Mouse (Mus musculus): ENCODE results near the gene Nmrk2. TPM values are rescaled to one million over a fixed set of nuclear protein-coding genes. Genes with fewer than 3 reads are reported as not detected.

The Nmrk2 gene
- polyA plus RNA-seq, 2 experiments, result 0.43 to 0.87 TPM

- TF ChIP-seq POLR2A (IDR thresholded peaks at IDR 0.05; ENCODE audit: borderline replicate concordance, extremely low read depth, insufficient read depth, insufficient read length), result no peak
- DNase-seq (ENCODE audit: low spot score), result no peak
- no peaks in the 10 kb centered on the region for H3K36me3 ChIP-seq (ENCODE audit: control insufficient read depth, insufficient read depth, low read length)
- no peak overlapping the region for H3K4me2 ChIP-seq (replicated peaks; ENCODE audit: low read depth, low read length, severe bottlenecking)
- WGBS, result 66% methylated on average over 11 of the region's 11 CpGs
- H3K4me1 ChIP-seq (ENCODE audit: control insufficient read depth, insufficient read depth, low read length), result peaks cover 22% of the 10 kb centered on the region
- no peak overlapping the region for H3K4me3 ChIP-seq (replicated peaks; ENCODE audit: low read length)
- no peak overlapping the region for H3K27ac ChIP-seq (replicated peaks; ENCODE audit: low read depth, low read length)
- H3K27me3 ChIP-seq (ENCODE audit: control insufficient read depth, insufficient read depth, low read length), result peaks cover 24% of the 10 kb centered on the region
- H3K9ac ChIP-seq (ENCODE audit: low read depth, low read length, severe bottlenecking), result no peak overlapping the region
- no peaks in the 10 kb centered on the region for H3K9me3 ChIP-seq (ENCODE audit: control insufficient read depth, low read length)
- no peak for ATAC-seq (ENCODE audit: low FRiP score, low read depth)
Measured at GRCm38 (mm10) chr10:81196470-81197065, 5.3 kb downstream of the Nmrk2 start.

- H3K4me2 ChIP-seq (replicated peaks; ENCODE audit: low read depth, low read length, severe bottlenecking), result no peak overlapping the region
- H3K9ac ChIP-seq (ENCODE audit: low read depth, low read length, severe bottlenecking), result no peak overlapping the region
- peaks cover 10% of the 10 kb centered on the region for H3K36me3 ChIP-seq (ENCODE audit: control insufficient read depth, insufficient read depth, low read length)
- H3K4me3 ChIP-seq (replicated peaks; ENCODE audit: low read length), result peak overlapping the region; percentile 4; the same call in 1 of the 2 replicates
- 65% methylated on average over 4 of the region's 4 CpGs for WGBS
- TF ChIP-seq POLR2A (IDR thresholded peaks at IDR 0.05; ENCODE audit: borderline replicate concordance, extremely low read depth, insufficient read depth, insufficient read length), result no peak
- ATAC-seq (ENCODE audit: low FRiP score, low read depth), result no peak
- peaks cover 24% of the 10 kb centered on the region for H3K27me3 ChIP-seq (ENCODE audit: control insufficient read depth, insufficient read depth, low read length)
- DNase-seq (ENCODE audit: low spot score), result no peak
- H3K27ac ChIP-seq (replicated peaks; ENCODE audit: low read depth, low read length), result no peak overlapping the region
- H3K9me3 ChIP-seq (ENCODE audit: control insufficient read depth, low read length), result no peaks in the 10 kb centered on the region
- H3K4me1 ChIP-seq (ENCODE audit: control insufficient read depth, insufficient read depth, low read length), result peaks cover 22% of the 10 kb centered on the region
Measured at GRCm38 (mm10) chr10:81195300-81195699, 6.6 kb downstream of the Nmrk2 start.

DNA sequence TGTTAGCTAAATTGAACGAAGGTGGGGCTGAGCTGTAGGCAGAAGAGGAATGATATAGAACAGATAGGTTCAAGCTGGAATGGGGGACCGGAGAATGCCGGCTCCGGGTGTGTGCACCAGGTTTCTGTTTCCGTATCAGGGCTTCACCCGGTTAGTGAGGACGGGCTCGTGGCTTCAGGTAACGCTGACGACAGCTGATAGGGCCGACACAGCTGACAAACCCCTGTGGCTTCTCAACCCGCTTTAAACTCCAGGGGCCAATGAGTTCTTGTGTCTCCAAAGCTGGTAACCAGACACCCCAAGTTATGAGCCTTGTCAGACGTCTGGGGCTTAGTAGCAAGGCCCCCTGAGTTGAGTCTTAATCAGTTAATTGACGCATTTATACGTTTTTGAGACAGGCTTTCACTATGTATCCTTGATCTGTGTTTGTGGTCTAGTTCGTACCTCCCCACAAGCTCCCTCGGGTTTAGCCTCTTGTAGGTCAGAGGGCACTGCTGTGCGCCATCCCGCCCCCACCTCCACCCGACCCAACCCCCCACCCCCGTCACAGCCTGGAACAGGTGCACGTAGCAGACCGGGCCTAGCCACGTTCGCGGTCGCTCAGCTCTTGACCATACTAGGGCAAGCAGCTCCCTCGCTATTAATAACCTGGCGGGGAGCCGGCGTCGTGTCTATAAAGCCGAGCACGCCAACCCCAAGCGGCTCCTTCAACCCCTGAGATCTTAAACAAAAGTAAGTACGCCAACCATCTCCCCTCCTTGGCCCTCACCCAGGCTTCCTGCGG is 7.7 kb downstream of the Nmrk2 start:
- Histone ChIP-seq H3K27me3 (ENCODE audit: control insufficient read depth, insufficient read depth, low read length) (peaks cover 24% of the 10 kb centered on the region), H3K4me1 (ENCODE audit: control insufficient read depth, insufficient read depth, low read length) (peaks cover 22% of the 10 kb centered on the region), H3K4me2 (replicated peaks; ENCODE audit: low read depth, low read length, severe bottlenecking) (peak overlapping the region; percentile 5; the same call in 1 of the 2 replicates), H3K4me3 (replicated peaks; ENCODE audit: low read length) (0 out of 2 replicates have a peak overlapping the region, but pooled peaks have one; percentile 1), H3K36me3 (ENCODE audit: control insufficient read depth, insufficient read depth, low read length) (peaks cover 17% of the 10 kb centered on the region), H3K27ac (replicated peaks; ENCODE audit: low read depth, low read length) (no peak overlapping the region), H3K9ac (ENCODE audit: low read depth, low read length, severe bottlenecking) (peak overlapping the region; percentile 40), H3K9me3 (ENCODE audit: control insufficient read depth, low read length) (no peaks in the 10 kb centered on the region)
- DNase-seq (ENCODE audit: low spot score) (peak; percentile 56), ATAC-seq (ENCODE audit: low FRiP score, low read depth) (0 out of 2 replicates have a peak, but pooled peaks have one; percentile 10)
- 12% methylated on average over 37 of the region's 37 CpGs for WGBS
- no peak for TF ChIP-seq POLR2A (IDR thresholded peaks at IDR 0.05; ENCODE audit: borderline replicate concordance, extremely low read depth, insufficient read depth, insufficient read length)

DNA sequence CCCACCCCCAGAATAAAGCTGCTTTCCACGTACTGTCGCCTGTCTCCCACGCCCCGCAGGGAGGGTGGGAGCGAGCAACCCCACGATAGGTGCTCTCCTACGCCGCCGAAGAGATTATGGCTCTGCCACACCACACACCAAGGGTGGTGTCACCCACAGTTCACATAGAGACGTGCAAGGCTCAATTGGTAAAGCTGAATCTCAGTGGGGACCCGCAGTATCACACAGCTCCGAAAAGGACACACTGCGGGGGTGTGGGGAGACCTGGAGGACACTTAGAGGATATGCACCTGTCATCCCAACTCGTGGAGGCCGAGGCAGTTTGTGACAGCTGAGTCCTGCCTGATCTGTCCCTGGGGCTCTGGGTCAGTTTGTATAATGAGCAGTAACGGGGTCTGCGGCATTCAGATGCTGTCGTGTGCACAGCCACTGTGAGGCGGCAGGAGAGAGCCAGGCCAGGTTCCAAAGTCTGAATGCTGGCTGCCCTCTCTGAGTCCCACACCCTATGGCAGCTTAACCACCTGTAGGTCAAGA is 8.8 kb downstream of the Nmrk2 start:
- TF ChIP-seq POLR2A (IDR thresholded peaks at IDR 0.05; ENCODE audit: borderline replicate concordance, extremely low read depth, insufficient read depth, insufficient read length), result no peak
- Histone ChIP-seq H3K27ac (replicated peaks; ENCODE audit: low read depth, low read length) (peak overlapping the region; percentile 84), H3K9me3 (ENCODE audit: control insufficient read depth, low read length) (no peaks in the 10 kb centered on the region), H3K27me3 (ENCODE audit: control insufficient read depth, insufficient read depth, low read length) (peaks cover 24% of the 10 kb centered on the region), H3K4me1 (ENCODE audit: control insufficient read depth, insufficient read depth, low read length) (peaks cover 22% of the 10 kb centered on the region), H3K36me3 (ENCODE audit: control insufficient read depth, insufficient read depth, low read length) (peaks cover 19% of the 10 kb centered on the region), H3K4me2 (replicated peaks; ENCODE audit: low read depth, low read length, severe bottlenecking) (peak overlapping the region; percentile 98), H3K4me3 (replicated peaks; ENCODE audit: low read length) (peak overlapping the region; percentile 66), H3K9ac (ENCODE audit: low read depth, low read length, severe bottlenecking) (peak overlapping the region; percentile 67)
- WGBS, result 5% methylated on average over 19 of the region's 19 CpGs
- ATAC-seq (ENCODE audit: low FRiP score, low read depth), result peak; percentile 21
- DNase-seq (ENCODE audit: low spot score), result no peak

GRCm38 (mm10) chr10:81192270-81192967 is 9.4 kb downstream of the Nmrk2 start:
- H3K27me3 ChIP-seq (ENCODE audit: control insufficient read depth, insufficient read depth, low read length), result peaks cover 24% of the 10 kb centered on the region
- no peak for TF ChIP-seq POLR2A (IDR thresholded peaks at IDR 0.05; ENCODE audit: borderline replicate concordance, extremely low read depth, insufficient read depth, insufficient read length)
- peak overlapping the region; percentile 98 for H3K4me2 ChIP-seq (replicated peaks; ENCODE audit: low read depth, low read length, severe bottlenecking)
- WGBS, result 1% methylated on average over 51 of the region's 93 CpGs
- H3K36me3 ChIP-seq (ENCODE audit: control insufficient read depth, insufficient read depth, low read length), result peaks cover 25% of the 10 kb centered on the region
- peaks cover 22% of the 10 kb centered on the region for H3K4me1 ChIP-seq (ENCODE audit: control insufficient read depth, insufficient read depth, low read length)
- H3K9me3 ChIP-seq (ENCODE audit: control insufficient read depth, low read length), result no peaks in the 10 kb centered on the region
- H3K4me3 ChIP-seq (replicated peaks; ENCODE audit: low read length), result peak overlapping the region; percentile 66
- peak overlapping the region; percentile 67 for H3K9ac ChIP-seq (ENCODE audit: low read depth, low read length, severe bottlenecking)
- peak; percentile 70 for DNase-seq (ENCODE audit: low spot score)
- H3K27ac ChIP-seq (replicated peaks; ENCODE audit: low read depth, low read length), result peak overlapping the region; percentile 84
- ATAC-seq (ENCODE audit: low FRiP score, low read depth), result peak; percentile 86

Data from limb, embryonic 14.5 days (tissue).